Mouse (Mus musculus): Measurements from ENCODE around the gene Txk. TPM values are rescaled to one million over a fixed set of nuclear protein-coding genes. Genes with fewer than 3 reads are reported as not detected.

The Txk gene
- total RNA-seq, 2 experiments from 2014 or later = 0.18 to 0.25 TPM

GRCm38 (mm10) chr5:72751056-72751758, 1.4 kb downstream of the Txk start:
- DNase-seq (ENCODE audit: low spot score in 2 of 2) = no peak

- no peak for DNase-seq (ENCODE audit: low spot score in 2 of 2)
Measured at GRCm38 (mm10) chr5:72750226-72750625, 2.4 kb downstream of the Txk start.

GRCm38 (mm10) chr5:72748659-72749265, 3.8 kb downstream of the Txk start:
- DNase-seq (ENCODE audit: low spot score in 2 of 2) = no peak

GRCm38 (mm10) chr5:72747384-72747783, 5.2 kb downstream of the Txk start:
- DNase-seq (ENCODE audit: low spot score in 2 of 2) = no peak

- DNase-seq (ENCODE audit: low spot score in 2 of 2) = no peak
Measured at GRCm38 (mm10) chr5:72746461-72746860, 6.1 kb downstream of the Txk start.

- no peak for DNase-seq (ENCODE audit: low spot score in 2 of 2)
Measured at GRCm38 (mm10) chr5:72743103-72743502, 9.5 kb downstream of the Txk start.

- no peak for DNase-seq (ENCODE audit: low spot score in 2 of 2)
Measured at GRCm38 (mm10) chr5:72736868-72737267, 15.7 kb downstream of the Txk start.

- DNase-seq (ENCODE audit: low spot score in 2 of 2) = no peak
Measured at GRCm38 (mm10) chr5:72736437-72736836, 16.1 kb downstream of the Txk start.

GRCm38 (mm10) chr5:72735763-72736162, 16.8 kb downstream of the Txk start:
- no peak for DNase-seq (ENCODE audit: low spot score in 2 of 2)

GRCm38 (mm10) chr5:72732885-72733284, 19.7 kb downstream of the Txk start:
- DNase-seq (ENCODE audit: low spot score in 2 of 2) = no peak

- no peak for DNase-seq (ENCODE audit: low spot score in 2 of 2)
Measured at GRCm38 (mm10) chr5:72725404-72725803, 27.2 kb downstream of the Txk start.

- no peak for DNase-seq (ENCODE audit: low spot score in 2 of 2)
Measured at GRCm38 (mm10) chr5:72723429-72723828, 29.1 kb downstream of the Txk start.

GRCm38 (mm10) chr5:72720587-72720986, 32.0 kb downstream of the Txk start:
- DNase-seq (ENCODE audit: low spot score in 2 of 2) = no peak

- peak; percentile 45 to 63 for DNase-seq (ENCODE audit: low spot score in 2 of 2)
Measured at GRCm38 (mm10) chr5:72710572-72711278, 41.9 kb downstream of the Txk start.

- DNase-seq (ENCODE audit: low spot score in 2 of 2) = no peak
Measured at GRCm38 (mm10) chr5:72709976-72710375, 42.6 kb downstream of the Txk start.

GRCm38 (mm10) chr5:72709451-72709850, 43.1 kb downstream of the Txk start:
- DNase-seq (ENCODE audit: low spot score in 2 of 2) = no peak

GRCm38 (mm10) chr5:72706722-72707121, 45.9 kb downstream of the Txk start:
- DNase-seq (ENCODE audit: low spot score in 2 of 2) = no peak

- no peak for DNase-seq (ENCODE audit: low spot score in 2 of 2)
Measured at GRCm38 (mm10) chr5:72706095-72706494, 46.5 kb downstream of the Txk start.

GRCm38 (mm10) chr5:72702202-72702601, 50.4 kb downstream of the Txk start:
- no peak for DNase-seq (ENCODE audit: low spot score in 2 of 2)

- no peak for DNase-seq (ENCODE audit: low spot score in 2 of 2)
Measured at GRCm38 (mm10) chr5:72699500-72699818, 53.1 kb downstream of the Txk start.

- no peak for DNase-seq (ENCODE audit: low spot score in 2 of 2)
Measured at GRCm38 (mm10) chr5:72698818-72699499, 53.6 kb downstream of the Txk start.

- no peak for DNase-seq (ENCODE audit: low spot score in 2 of 2)
Measured at GRCm38 (mm10) chr5:72698343-72698742, 54.2 kb downstream of the Txk start.

Measured in gastrocnemius, postnatal 4 days (tissue).